Mouse (Mus musculus) liver, embryonic 14.5 days (tissue): ENCODE data around the gene Gapvd1.

ENCODE experiments used
- CTCF ChIP-seq: IDR thresholded peaks from 2 replicates; pipeline ENCODE4 v1.5.1; 2016; ENCODE audit warnings: antibody characterized with exemption, low read depth, control low read depth
- EP300 ChIP-seq: IDR thresholded peaks from 2 replicates; pipeline ENCODE4 v1.6.1; 2016; ENCODE audit warnings: antibody characterized with exemption, low read depth

- TF ChIP-seq CTCF (no peak), EP300 (no peak)
Observed at GRCm38 (mm10) chr2:34727045-34727728, 27.8 kb downstream of the Gapvd1 start.
